Mouse (Mus musculus) liver, postnatal 0 days (tissue): ENCODE measurements at regions not wholly inside any gene's neighbourhood (a gene's known extent, or its start where the extent isn't known, plus 50 kb on each side); places are given as distances from the start of the nearest gene placed in this dataset.

ENCODE experiments used
- CTCF ChIP-seq: sonication (generic); IDR thresholded peaks from 2 replicates; pipeline ENCODE4 v1.5.1; 2016; ENCODE audit warnings: antibody characterized with exemption, low read depth
- EP300 ChIP-seq: IDR thresholded peaks from 2 replicates; pipeline ENCODE4 v1.6.1; 2016; ENCODE audit warnings: antibody characterized with exemption, low read depth, mild to moderate bottlenecking

DNA sequence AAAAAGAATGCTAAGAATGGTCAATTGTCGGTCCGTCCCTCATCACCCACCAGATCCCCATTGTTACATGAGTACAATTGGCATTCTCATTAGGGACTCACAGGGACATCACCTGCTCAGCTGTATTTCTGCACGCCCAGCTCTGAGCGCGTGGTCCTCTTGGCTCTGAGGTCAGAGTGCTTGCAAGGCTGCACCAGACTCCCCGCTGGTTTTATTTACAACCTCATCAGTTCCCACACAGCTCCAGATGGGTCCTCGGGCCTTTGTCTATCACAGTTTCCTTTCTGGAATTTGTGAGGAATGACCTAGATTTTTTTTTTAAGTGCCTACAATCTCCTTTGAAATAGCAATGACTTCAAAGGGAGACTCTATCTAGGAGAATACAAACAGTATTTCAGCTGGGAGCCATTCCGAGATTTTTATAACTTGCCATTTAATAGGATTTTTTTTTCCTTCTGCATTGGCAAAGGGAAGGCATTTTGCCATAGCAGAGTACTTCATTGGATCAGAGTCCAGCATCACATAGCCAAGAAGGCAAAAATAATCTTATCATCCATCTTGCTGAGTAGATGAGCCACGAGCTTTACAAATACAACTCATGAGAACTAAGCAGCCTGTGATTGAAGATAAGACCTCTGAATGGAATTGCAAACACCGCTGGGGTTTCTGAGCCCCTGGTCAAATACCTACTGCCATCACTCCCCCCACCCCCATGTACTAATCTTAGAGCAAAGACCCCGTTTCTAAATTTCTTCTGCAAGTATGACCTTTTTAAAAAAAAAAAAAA is 184.5 kb upstream of the Arg1 start:
- TF ChIP-seq CTCF (no peak), EP300 (no peak)
